Mouse (Mus musculus): ENCODE data around the gene Arhgef3. TPM values are rescaled to one million over a fixed set of nuclear protein-coding genes. Genes with fewer than 3 reads are reported as not detected.

The Arhgef3 gene
- polyA plus RNA-seq (2015; fragmentation: Illumina TruSeq; extraction: RNeasy Lipid Tissue Mini Kit (QIAGEN cat#74804); ENCODE audit: low read depth, low replicate concordance), result 62.1 TPM

DNA sequence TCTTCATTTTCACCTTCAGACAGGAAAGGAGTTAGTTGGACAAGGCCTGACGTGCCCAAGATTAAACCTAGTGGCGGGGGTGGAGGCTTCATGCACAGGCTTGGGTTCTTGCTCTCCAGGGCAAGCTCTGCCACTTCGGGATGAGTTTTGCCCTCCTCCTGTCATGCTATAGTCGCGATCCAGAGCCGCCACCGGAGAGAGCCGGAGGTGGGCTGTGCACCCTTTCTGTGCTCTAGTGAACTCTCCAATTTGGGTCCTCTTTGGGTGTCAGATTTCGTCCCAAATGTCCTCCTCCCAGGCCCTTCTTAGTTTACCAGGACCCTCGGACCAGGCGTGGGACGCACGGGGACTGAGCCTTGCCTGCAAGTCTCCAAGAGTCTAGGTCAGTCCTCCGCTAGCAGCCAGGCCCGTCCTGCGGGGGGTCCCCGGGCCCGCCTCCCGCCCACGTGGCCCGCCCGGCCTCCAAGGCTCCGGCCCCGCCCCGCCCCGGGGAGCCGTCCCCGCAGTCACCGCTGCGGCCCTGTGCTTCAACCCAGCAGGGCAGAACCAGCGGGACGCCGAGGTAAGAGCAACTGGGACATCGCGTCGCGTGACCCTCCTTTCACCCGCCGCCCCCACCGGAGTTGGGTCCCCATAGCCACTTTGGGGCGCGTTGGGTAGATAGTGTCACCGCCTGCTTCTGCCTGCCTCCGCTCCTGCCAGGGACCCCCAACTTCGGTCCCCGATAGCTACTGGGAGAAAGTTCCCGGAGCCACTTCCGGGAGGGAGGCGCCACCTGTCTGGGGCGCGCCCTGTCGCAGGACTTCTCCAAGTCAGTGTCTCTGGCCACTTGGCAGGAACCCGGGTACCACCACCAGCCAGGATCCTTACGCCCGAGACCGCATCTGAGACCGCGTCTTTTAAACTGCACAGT is at the start of gene Arhgef3:
Gene Arhgef3 (plus strand): TSS at position 538 of the 913 bp plus-strand sequence.

DNA sequence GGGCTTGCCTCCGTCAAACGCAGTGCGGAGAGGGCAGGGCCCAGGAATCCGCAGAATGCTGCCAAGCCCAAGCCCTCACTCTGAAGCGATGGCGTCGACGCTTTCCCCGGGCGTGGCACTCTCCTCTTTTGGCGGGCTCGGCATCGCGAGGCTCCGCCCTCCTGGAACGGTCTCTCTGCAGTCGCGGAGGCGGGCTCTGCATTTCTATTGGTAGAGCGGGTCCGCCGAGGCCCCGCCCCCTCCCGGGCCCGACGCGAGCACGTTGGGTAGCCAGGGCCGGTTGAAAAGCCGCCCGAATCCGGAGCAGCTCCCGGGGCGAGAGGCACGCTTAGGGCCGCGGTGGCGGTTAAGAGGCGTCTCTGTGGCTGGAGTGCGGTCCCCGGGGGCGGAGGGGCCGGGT is 313.9 kb downstream of the Arhgef3 start, which contains the start of gene Fam208a:
Gene Fam208a (plus strand): TSS at position 262 of the 400 bp plus-strand sequence.

Other genes starting within 250 kb of the Arhgef3 start
- gene Asb14, start 220.3 kb upstream of the Arhgef3 start, polyA plus RNA-seq (2015; fragmentation: Illumina TruSeq; extraction: RNeasy Lipid Tissue Mini Kit (QIAGEN cat#74804); ENCODE audit: low read depth, low replicate concordance), result not detected
- gene Appl1, start 143.7 kb upstream of the Arhgef3 start, polyA plus RNA-seq (2015; fragmentation: Illumina TruSeq; extraction: RNeasy Lipid Tissue Mini Kit (QIAGEN cat#74804); ENCODE audit: low read depth, low replicate concordance), result 41.9 TPM
- not detected for gene Hesx1, start 120.5 kb upstream of the Arhgef3 start, polyA plus RNA-seq (2015; fragmentation: Illumina TruSeq; extraction: RNeasy Lipid Tissue Mini Kit (QIAGEN cat#74804); ENCODE audit: low read depth, low replicate concordance)
- gene Il17rd, start 76.0 kb upstream of the Arhgef3 start, polyA plus RNA-seq (2015; fragmentation: Illumina TruSeq; extraction: RNeasy Lipid Tissue Mini Kit (QIAGEN cat#74804); ENCODE audit: low read depth, low replicate concordance), result 1.6 TPM